Mouse (Mus musculus) ES-E14 (cell line): Measurements from ENCODE around the gene Efna3. TPM values are rescaled to one million over a fixed set of nuclear protein-coding genes. Genes with fewer than 3 reads are reported as not detected.

ENCODE experiments used
- DNase-seq: peaks from one replicate; pipeline ENCODE4 v3.0.0-alpha.2; 2013; ENCODE audit warnings: low read depth, low spot score
- H3K27ac ChIP-seq: 2 replicates; pipeline ENCODE4 v1.5.1; 2012; ENCODE audit warnings: low read depth, mild to moderate bottlenecking, low read length, moderate library complexity, mixed read lengths; ENCODE audit not compliant: poor library complexity, insufficient read depth, severe bottlenecking
- H3K36me3 ChIP-seq: 2 replicates; pipeline ENCODE4 v1.6.1; 2012; ENCODE audit warnings: mild to moderate bottlenecking, low read length, moderate library complexity, mixed read lengths; ENCODE audit not compliant: control insufficient read depth, poor library complexity, insufficient read depth, severe bottlenecking
- H3K4me1 ChIP-seq, 2 experiments: fragments of 150-350 bp in 1 of 2; sonication (generic) in 1 of 2; 2 replicates each; pipeline ENCODE4 v1.6.1; 2012; ENCODE audit warnings: low read length in 2 of 2, mild to moderate bottlenecking in 1 of 2, mixed read lengths in 1 of 2; ENCODE audit not compliant: control insufficient read depth in 2 of 2, insufficient read depth in 2 of 2, poor library complexity in 1 of 2
- H3K4me3 ChIP-seq, 2 experiments: fragments of 150-350 bp in 1 of 2; sonication (generic) in 1 of 2; 2 replicates each; pipeline ENCODE4 v1.5.1; 2012; ENCODE audit warnings: low read length in 2 of 2, low read depth in 1 of 2, mild to moderate bottlenecking in 1 of 2, mixed read lengths in 1 of 2; ENCODE audit not compliant: insufficient read depth in 1 of 2, poor library complexity in 1 of 2, severe bottlenecking in 1 of 2
- H3K9ac ChIP-seq: 2 replicates; pipeline ENCODE4 v1.6.1; 2012; ENCODE audit warnings: low read depth, mild to moderate bottlenecking, low read length, mixed read lengths; ENCODE audit not compliant: poor library complexity, insufficient read depth, severe bottlenecking
- H3K9me3 ChIP-seq: fragments of 150-350 bp; sonication (generic); 2 replicates; pipeline ENCODE4 v1.6.1; 2012; ENCODE audit warnings: low read depth, mild to moderate bottlenecking, low read length; ENCODE audit not compliant: control insufficient read depth, insufficient read depth
- CHD2 ChIP-seq: IDR thresholded peaks from 2 replicates; pipeline ENCODE4 v1.6.1; 2014; ENCODE audit warnings: mild to moderate bottlenecking, low read depth, low read length, inconsistent platforms
- HCFC1 ChIP-seq: IDR thresholded peaks from 2 replicates; pipeline ENCODE4 v1.6.1; 2012; ENCODE audit warnings: low read length, inconsistent platforms, borderline replicate concordance; ENCODE audit not compliant: insufficient read depth
- MAFK ChIP-seq: IDR thresholded peaks from 2 replicates; pipeline ENCODE4 v1.6.1; 2014; ENCODE audit warnings: mild to moderate bottlenecking, low read depth, low read length, inconsistent platforms; ENCODE audit not compliant: insufficient read depth
- ZC3H11A ChIP-seq: IDR thresholded peaks from 2 replicates; pipeline ENCODE4 v1.6.1; 2012; ENCODE audit warnings: low read depth, mild to moderate bottlenecking, inconsistent platforms, low read length, borderline replicate concordance
- ZNF384 ChIP-seq: IDR thresholded peaks from 2 replicates; pipeline ENCODE4 v1.6.1; 2012; ENCODE audit warnings: low read depth, low read length, inconsistent platforms
- in situ Hi-C, 2 experiments: fragments of 600-800 bp; cut with MboI; formaldehyde crosslinking; loops; one replicate each; pipeline ENCODE4 v1.15.1; 2025; ENCODE audit warnings: low sequenced_read_pairs in 2 of 2, inconsistent platforms in 1 of 2; ENCODE audit not compliant: unreplicated experiment in 2 of 2
- total RNA-seq: library from RNA; depleted of rRNA; stranded (reverse); fragments of 300-350 nt; gene quantifications from 2 replicates; pipeline ENCODE4 v1.2.3, GENCODE M21; 2012; rRNA removed

Gene Efna3
- total RNA-seq, 1 experiment: 7.5 TPM

GRCm38 (mm10) chr3:89268916-89269315, 53.8 kb downstream of the Efna3 start:
- in situ Hi-C loops: no loop called here
- no peak for DNase-seq
- Histone ChIP-seq H3K4me3 (peak overlapping the region; percentile 22 to 50; a peak in 2 of 4 replicates), H3K36me3 (no peaks in the 10 kb centered on the region), H3K9me3 (no peaks in the 10 kb centered on the region), H3K27ac (no peak overlapping the region), H3K4me1 (peaks cover 5 to 16% of the 10 kb centered on the region in 2 experiments; a peak in 3 of 4 replicates), H3K9ac (peak overlapping the region; percentile 19; the same call in 1 of the 2 replicates)
- TF ChIP-seq CHD2 (no peak), HCFC1 (no peak), MAFK (no peak), ZC3H11A (no peak), ZNF384 (no peak)

- Histone ChIP-seq H3K9ac (peak overlapping the region; percentile 87), H3K4me1 (peaks cover 3 to 17% of the 10 kb centered on the region in 2 experiments; a peak in 1 of 4 replicates), H3K27ac (no peak overlapping the region), H3K36me3 (no peaks in the 10 kb centered on the region), H3K9me3 (no peaks in the 10 kb centered on the region), H3K4me3 (peak overlapping the region; percentile 77 to 88)
- DNase-seq: peak; percentile 66
- in situ Hi-C loops: no loop called here
- no peak for TF ChIP-seq CHD2
- 0 out of 2 replicates have a peak, but pooled peaks have one; percentile 3 for TF ChIP-seq MAFK
- peak; percentile 96 for TF ChIP-seq HCFC1
Measured at GRCm38 (mm10) chr3:89266439-89266893, 56.3 kb downstream of the Efna3 start.

Other genes starting within 250 kb of the Efna3 start
- gene Rusc1, start 229.7 kb downstream of the Efna3 start, total RNA-seq: 13.3 and 14.6 TPM in 2 replicates
- gene Gm43738, start 221.9 kb downstream of the Efna3 start, total RNA-seq: 0.26 TPM in 1 of 2 replicates, not detected in the other
- gene Fdps, start 221.0 kb downstream of the Efna3 start, total RNA-seq: 181 and 184 TPM in 2 replicates
- 0.85 and 0.90 TPM in 2 replicates for gene Pklr, start 186.8 kb downstream of the Efna3 start, total RNA-seq
- 4.0 and 6.0 TPM in 2 replicates for gene Hcn3, start 162.8 kb downstream of the Efna3 start, total RNA-seq
- gene Clk2, start 158.2 kb downstream of the Efna3 start, total RNA-seq: 42.0 and 60.1 TPM in 2 replicates
- 83.2 and 102 TPM in 2 replicates for gene Scamp3, start 145.5 kb downstream of the Efna3 start, total RNA-seq
- gene Fam189b, start 139.8 kb downstream of the Efna3 start, total RNA-seq: 8.6 and 9.3 TPM in 2 replicates
- gene Gba, start 120.0 kb downstream of the Efna3 start, total RNA-seq: 69.3 and 89.7 TPM in 2 replicates
- gene Thbs3, start 107.8 kb downstream of the Efna3 start, total RNA-seq: 36.9 and 46.9 TPM in 2 replicates
- gene Mtx1, start 95.9 kb downstream of the Efna3 start, total RNA-seq: 234 and 251 TPM in 2 replicates
- 3.0 and 3.9 TPM in 2 replicates for gene Muc1, start 93.9 kb downstream of the Efna3 start, total RNA-seq
- gene Krtcap2, start 77.0 kb downstream of the Efna3 start, total RNA-seq: 113 and 134 TPM in 2 replicates
- gene Trim46, start 76.7 kb downstream of the Efna3 start, total RNA-seq: 3.1 and 5.3 TPM in 2 replicates
- gene Dpm3, start 63.6 kb downstream of the Efna3 start, total RNA-seq: 207 and 297 TPM in 2 replicates
- gene Slc50a1, start 52.4 kb downstream of the Efna3 start, total RNA-seq: 17.0 and 27.0 TPM in 2 replicates
- gene Efna1, start 41.8 kb downstream of the Efna3 start, total RNA-seq: 2.1 and 9.5 TPM in 2 replicates
- 24.0 and 41.9 TPM in 2 replicates for gene Efna4, start 15.1 kb upstream of the Efna3 start, total RNA-seq
- gene Adam15, start 27.0 kb upstream of the Efna3 start, total RNA-seq: 56.3 and 59.1 TPM in 2 replicates
- gene Dcst2, start 39.0 kb upstream of the Efna3 start, total RNA-seq: not detected in 2 replicates
- gene Dcst1, start 42.3 kb upstream of the Efna3 start, total RNA-seq: 0.09 and 0.16 TPM in 2 replicates
- 11.8 and 13.0 TPM in 2 replicates for gene Zbtb7b, start 71.8 kb upstream of the Efna3 start, total RNA-seq
- not detected in 2 replicates for gene Lenep, start 79.8 kb upstream of the Efna3 start, total RNA-seq
- 20.3 and 20.9 TPM in 2 replicates for gene Flad1, start 88.9 kb upstream of the Efna3 start, total RNA-seq
- 162 and 190 TPM in 2 replicates for gene Cks1b, start 95.4 kb upstream of the Efna3 start, total RNA-seq
- gene Shc1, start 95.5 kb upstream of the Efna3 start, total RNA-seq: 66.9 and 72.0 TPM in 2 replicates
- 39.2 and 50.3 TPM in 2 replicates for gene Pygo2, start 107.2 kb upstream of the Efna3 start, total RNA-seq
- 19.3 and 20.8 TPM in 2 replicates for gene Pbxip1, start 113.7 kb upstream of the Efna3 start, total RNA-seq
- gene Pmvk, start 131.6 kb upstream of the Efna3 start, total RNA-seq: 35.0 and 38.6 TPM in 2 replicates
- 0.13 and 0.26 TPM in 2 replicates for gene Kcnn3, start 197.2 kb upstream of the Efna3 start, total RNA-seq